Mouse (Mus musculus): ENCODE measurements around the gene Rgs6. TPM values are rescaled to one million over a fixed set of nuclear protein-coding genes. Genes with fewer than 3 reads are reported as not detected.

The Rgs6 gene
- polyA plus RNA-seq, 1 experiment from 2014 or later = 1.8 TPM

DNA sequence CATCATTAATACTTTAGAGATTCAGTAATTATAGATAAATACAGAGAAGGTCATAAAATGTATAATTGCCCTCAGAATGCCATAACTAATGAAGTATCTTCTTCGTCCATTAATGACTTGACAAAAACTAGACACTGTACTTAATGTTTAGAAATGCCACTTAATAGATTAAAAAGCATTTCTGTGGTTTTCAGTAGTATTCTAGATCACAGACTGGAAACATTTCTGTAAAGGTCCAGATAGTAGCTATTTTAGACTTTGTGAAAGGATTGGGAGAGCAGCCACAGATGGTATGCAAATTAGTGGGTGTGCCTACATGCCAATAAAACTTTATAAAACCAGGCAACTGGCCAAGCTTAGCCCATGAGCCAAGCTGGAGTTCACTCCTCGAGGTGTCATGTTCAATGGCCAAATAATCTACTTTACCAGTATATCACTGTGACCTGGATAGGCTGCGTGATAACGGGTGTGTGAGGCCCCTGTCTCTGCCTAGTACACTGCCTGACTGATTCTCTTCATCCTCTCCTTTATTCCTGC lies 82.2 kb downstream of the Rgs6 start:
- Histone ChIP-seq H3K27ac (no peak overlapping the region), H3K9me3 (no peaks in the 10 kb centered on the region), H3K9ac (no peak overlapping the region), H3K4me3 (replicated peaks) (no peak overlapping the region), H3K36me3 (replicated peaks) (no peaks in the 10 kb centered on the region), H3K27me3 (no peaks in the 10 kb centered on the region), H3K4me1 (peaks cover 3% of the 10 kb centered on the region; the same call in 1 of the 2 replicates), H3K4me2 (no peak overlapping the region)
- 80% methylated on average over 4 of the region's 4 CpGs for WGBS
- no peak for ATAC-seq (ENCODE audit: low FRiP score)

DNA sequence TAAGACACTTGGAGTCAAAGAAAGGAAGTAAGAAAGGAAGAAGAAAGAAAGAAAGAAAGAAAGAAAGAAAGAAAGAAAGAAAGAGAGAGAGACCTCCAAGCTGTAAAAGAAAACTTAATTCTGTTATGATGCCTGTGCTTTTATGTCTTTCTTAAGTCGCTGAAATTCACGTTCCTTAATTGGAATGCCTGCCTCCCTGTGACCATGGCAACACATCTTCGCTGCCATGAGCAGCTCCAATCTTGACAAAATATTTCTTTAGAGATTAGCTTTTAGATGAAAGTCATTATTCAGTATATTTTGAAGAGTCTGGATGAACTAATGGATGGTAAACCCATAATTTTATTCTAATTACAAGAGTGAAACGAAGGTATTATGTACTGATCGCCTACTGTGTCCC lies 83.5 kb downstream of the Rgs6 start:
- H3K36me3 ChIP-seq (replicated peaks) = no peaks in the 10 kb centered on the region

DNA sequence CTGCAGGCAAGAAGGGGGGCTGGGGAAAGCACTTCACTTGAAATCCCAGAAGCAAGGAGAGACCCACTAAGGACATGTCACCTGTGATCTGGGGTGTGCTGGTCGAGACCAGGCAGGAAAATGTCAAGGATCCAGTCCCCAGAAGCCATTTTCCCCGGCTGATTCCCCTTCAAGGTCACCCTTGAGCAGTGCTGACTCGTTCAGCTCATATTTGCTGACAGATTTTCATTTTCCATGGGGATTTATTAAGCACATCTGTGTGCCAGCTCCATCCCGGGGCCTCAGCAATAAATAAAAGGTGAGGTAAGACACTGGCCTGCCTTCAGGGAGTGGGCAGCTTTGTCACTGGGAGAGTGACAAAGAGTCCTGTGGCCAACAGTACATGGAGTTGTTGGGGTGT lies 87.0 kb downstream of the Rgs6 start:
- H3K9me3 ChIP-seq = no peaks in the 10 kb centered on the region
- 83% methylated on average over 4 of the region's 4 CpGs for WGBS

More for the DNA sequence above, 83.5 kb downstream of the Rgs6 start:
- no peak overlapping the region for H3K27ac ChIP-seq
- no peaks in the 10 kb centered on the region for H3K9me3 ChIP-seq
- WGBS = 62% methylated on average over 5 of the region's 5 CpGs
- H3K27me3 ChIP-seq = no peaks in the 10 kb centered on the region
- peaks cover 7% of the 10 kb centered on the region; the same call in 1 of the 2 replicates for H3K4me1 ChIP-seq
- no peak for ATAC-seq (ENCODE audit: low FRiP score)
- H3K4me2 ChIP-seq = no peak overlapping the region
- H3K4me3 ChIP-seq (replicated peaks) = no peak overlapping the region
- H3K9ac ChIP-seq = no peak overlapping the region

DNA sequence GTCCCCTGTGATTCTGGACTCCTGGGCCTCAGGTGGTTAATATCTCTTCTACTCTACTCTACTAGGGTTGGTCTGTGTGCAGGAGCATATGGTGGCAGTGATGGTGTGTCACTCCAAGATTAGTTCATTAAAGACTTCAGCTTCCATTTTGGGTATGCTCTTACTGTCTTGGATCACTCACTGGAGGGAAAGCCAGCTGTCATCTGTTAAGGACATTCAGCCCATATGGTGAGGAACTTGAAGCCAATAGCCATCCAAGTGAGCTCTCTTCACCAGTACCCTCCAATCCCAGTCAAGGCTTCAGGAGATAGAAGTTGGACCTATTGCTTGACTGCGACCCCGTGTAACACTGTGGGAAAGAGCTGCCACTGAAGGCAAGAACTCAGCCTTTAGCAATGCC lies 98.9 kb downstream of the Rgs6 start:
- H3K4me3 ChIP-seq (replicated peaks) = no peak overlapping the region
- no peaks in the 10 kb centered on the region for H3K27me3 ChIP-seq
- no peaks in the 10 kb centered on the region for H3K9me3 ChIP-seq
- 97% methylated on average over 2 of the region's 2 CpGs for WGBS
- no peak overlapping the region for H3K9ac ChIP-seq
- no peak overlapping the region for H3K4me2 ChIP-seq
- ATAC-seq (ENCODE audit: low FRiP score) = no peak
- H3K36me3 ChIP-seq (replicated peaks) = no peaks in the 10 kb centered on the region
- no peaks in the 10 kb centered on the region for H3K4me1 ChIP-seq
- no peak overlapping the region for H3K27ac ChIP-seq

More for the DNA sequence above, 87.0 kb downstream of the Rgs6 start:
- H3K4me1 ChIP-seq = peaks cover 7% of the 10 kb centered on the region; the same call in 1 of the 2 replicates
- H3K27ac ChIP-seq = no peak overlapping the region
- H3K4me3 ChIP-seq (replicated peaks) = no peak overlapping the region
- no peak overlapping the region for H3K4me2 ChIP-seq
- H3K27me3 ChIP-seq = no peaks in the 10 kb centered on the region
- ATAC-seq (ENCODE audit: low FRiP score) = no peak
- H3K36me3 ChIP-seq (replicated peaks) = no peaks in the 10 kb centered on the region
- H3K9ac ChIP-seq = no peak overlapping the region

DNA sequence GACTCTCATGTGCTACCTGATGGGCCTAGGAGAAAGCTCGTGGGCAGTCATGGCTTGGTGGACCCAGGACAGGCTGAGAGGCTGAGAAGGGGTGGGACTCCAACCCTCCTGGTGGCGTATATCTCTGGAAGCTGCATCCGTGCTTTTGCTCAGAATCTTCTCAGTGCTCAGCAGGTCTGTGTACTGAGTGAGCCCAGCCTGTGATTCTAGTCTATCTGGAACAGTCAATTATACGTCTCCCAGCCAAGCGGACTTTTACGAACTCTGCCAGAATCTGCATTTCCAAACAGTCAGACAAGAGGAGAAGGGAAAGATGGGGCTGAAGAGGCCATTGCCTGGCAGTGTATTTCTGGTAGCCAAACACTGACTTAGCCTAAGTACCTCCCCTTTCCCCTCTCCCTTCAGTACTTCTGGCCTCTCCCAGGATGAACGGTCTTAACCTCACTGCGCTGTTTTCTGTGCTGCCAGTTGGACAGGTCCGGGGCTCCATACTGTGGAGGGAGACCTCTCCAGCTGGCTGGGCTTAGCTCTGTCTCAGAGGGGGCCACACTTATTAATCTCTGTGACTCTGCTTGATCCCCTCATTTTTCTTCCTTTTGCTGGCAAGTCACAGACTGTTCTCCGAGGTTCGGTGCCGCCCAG lies 110.9 kb downstream of the Rgs6 start:
- Histone ChIP-seq H3K27me3 (no peaks in the 10 kb centered on the region), H3K9me3 (no peaks in the 10 kb centered on the region), H3K4me1 (no peaks in the 10 kb centered on the region), H3K9ac (no peak overlapping the region), H3K4me2 (no peak overlapping the region), H3K27ac (no peak overlapping the region), H3K36me3 (replicated peaks) (no peaks in the 10 kb centered on the region), H3K4me3 (replicated peaks) (no peak overlapping the region)
- 83% methylated on average over 12 of the region's 12 CpGs for WGBS
- no peak for ATAC-seq (ENCODE audit: low FRiP score)

DNA sequence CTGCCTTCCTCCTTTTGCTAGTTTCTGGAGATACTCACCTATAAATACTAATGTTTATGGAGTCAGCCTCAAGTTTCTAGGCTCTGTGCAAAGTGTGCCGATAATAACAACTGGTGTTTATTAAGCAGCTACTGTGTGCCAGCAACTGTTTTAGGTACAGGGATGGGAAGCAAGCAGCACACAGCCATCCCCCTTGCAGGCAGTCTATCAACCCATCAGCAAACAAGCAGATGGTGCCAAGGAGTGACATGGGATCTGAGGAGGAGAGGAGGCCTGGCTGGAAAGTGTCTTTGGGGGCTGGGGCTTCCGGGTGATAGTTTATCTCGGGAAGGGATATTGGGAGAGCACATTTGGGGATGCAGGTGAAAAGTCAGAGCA lies 111.4 kb downstream of the Rgs6 start:
- Histone ChIP-seq H3K9me3 (no peaks in the 10 kb centered on the region), H3K36me3 (replicated peaks) (no peaks in the 10 kb centered on the region), H3K4me2 (no peak overlapping the region), H3K4me1 (no peaks in the 10 kb centered on the region), H3K9ac (no peak overlapping the region), H3K4me3 (replicated peaks) (no peak overlapping the region), H3K27me3 (no peaks in the 10 kb centered on the region), H3K27ac (no peak overlapping the region)
- ATAC-seq (ENCODE audit: low FRiP score) = no peak
- 89% methylated on average over 3 of the region's 3 CpGs for WGBS

DNA sequence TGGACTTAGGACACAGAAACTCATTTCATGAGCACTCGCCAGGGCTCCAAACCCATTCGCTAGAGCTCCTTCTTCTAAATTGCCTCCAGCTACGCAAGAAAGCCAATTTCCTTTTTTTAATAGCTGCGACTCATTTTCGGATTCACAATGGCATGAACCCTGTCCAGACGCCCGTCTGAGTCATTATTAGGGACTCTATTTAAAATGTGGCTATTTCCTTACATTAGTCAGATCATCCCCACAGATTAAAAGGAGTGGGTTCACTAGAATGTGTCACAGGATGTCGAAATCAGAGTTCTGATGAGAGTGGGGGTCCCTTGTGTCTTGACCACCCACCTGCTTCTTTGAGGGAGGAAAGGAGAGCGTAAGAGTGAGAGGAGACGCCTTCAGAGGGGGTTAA lies 112.1 kb downstream of the Rgs6 start:
- Histone ChIP-seq H3K27ac (no peak overlapping the region), H3K9ac (no peak overlapping the region), H3K36me3 (replicated peaks) (no peaks in the 10 kb centered on the region), H3K27me3 (no peaks in the 10 kb centered on the region), H3K4me3 (replicated peaks) (no peak overlapping the region), H3K4me1 (no peaks in the 10 kb centered on the region), H3K9me3 (no peaks in the 10 kb centered on the region), H3K4me2 (no peak overlapping the region)
- ATAC-seq (ENCODE audit: low FRiP score) = no peak
- WGBS = 79% methylated on average over 10 of the region's 10 CpGs

DNA sequence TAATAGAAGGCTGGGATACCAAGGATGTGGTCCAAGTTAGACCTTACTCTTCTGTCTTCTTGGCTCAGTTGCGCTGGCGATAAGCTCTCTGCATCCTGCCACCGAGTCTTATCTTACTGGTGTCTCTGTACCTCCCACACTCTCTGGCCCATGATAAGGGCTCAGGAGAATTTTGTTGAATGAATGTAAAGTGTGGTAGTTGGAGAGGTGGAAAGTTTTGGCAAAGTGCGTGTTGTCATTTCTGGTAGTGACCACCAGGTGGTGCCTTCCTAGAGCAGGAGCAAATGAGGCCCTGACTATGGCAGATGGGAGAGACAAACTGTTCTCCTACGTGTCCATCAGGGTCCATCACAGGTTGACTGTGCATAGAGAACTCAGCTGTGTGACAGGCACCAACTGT lies 112.7 kb downstream of the Rgs6 start:
- no peak overlapping the region for H3K4me3 ChIP-seq (replicated peaks)
- no peaks in the 10 kb centered on the region for H3K36me3 ChIP-seq (replicated peaks)
- no peak overlapping the region for H3K27ac ChIP-seq
- 64% methylated on average over 5 of the region's 5 CpGs for WGBS
- H3K27me3 ChIP-seq = no peaks in the 10 kb centered on the region
- ATAC-seq (ENCODE audit: low FRiP score) = no peak
- H3K9ac ChIP-seq = no peak overlapping the region
- no peak overlapping the region for H3K4me2 ChIP-seq
- no peaks in the 10 kb centered on the region for H3K4me1 ChIP-seq
- no peaks in the 10 kb centered on the region for H3K9me3 ChIP-seq

DNA sequence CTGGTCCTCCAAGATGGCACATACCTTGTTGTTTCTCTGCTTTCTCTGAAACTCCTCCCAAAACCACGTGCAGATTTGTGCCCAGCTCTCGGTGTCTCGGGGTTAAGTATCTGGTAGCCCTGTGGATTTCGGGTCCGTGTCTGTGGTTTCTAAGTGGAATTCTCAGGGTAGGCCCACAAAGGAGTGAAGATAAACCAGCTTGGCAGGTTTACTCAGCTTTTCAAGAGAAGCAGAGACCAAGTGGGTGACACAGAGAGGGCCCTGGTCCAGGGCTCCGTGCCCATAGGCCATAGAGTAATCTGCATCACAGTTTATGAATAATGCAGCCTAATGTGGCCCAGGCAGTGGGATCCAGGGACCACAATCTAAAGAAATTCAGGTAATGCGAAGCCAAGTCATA lies 113.3 kb downstream of the Rgs6 start:
- WGBS = 83% methylated on average over 7 of the region's 7 CpGs
- ATAC-seq (ENCODE audit: low FRiP score) = no peak
- Histone ChIP-seq H3K4me1 (no peaks in the 10 kb centered on the region), H3K9ac (no peak overlapping the region), H3K9me3 (no peaks in the 10 kb centered on the region), H3K27ac (no peak overlapping the region), H3K4me3 (replicated peaks) (no peak overlapping the region), H3K27me3 (no peaks in the 10 kb centered on the region), H3K36me3 (replicated peaks) (no peaks in the 10 kb centered on the region), H3K4me2 (no peak overlapping the region)

DNA sequence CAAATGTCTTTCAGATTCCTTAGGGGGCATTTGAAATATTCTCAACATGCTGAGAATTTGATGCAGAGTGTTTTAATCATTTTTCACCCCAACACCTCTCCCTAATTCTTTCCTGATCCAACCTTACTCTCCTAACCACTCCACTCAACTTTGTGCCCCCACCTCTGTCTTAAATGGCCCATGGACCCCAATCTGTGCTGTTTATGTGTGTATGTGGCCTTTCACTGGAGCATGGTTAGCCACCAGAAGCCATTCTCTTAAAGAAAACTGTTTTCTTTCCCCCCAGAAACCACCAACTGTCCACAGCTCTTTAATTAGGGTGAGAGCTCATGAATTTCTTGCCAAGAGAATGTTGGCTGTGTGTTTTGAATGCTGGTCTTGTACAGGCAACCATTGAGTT lies 122.3 kb downstream of the Rgs6 start:
- H3K4me3 ChIP-seq (replicated peaks) = no peak overlapping the region

DNA sequence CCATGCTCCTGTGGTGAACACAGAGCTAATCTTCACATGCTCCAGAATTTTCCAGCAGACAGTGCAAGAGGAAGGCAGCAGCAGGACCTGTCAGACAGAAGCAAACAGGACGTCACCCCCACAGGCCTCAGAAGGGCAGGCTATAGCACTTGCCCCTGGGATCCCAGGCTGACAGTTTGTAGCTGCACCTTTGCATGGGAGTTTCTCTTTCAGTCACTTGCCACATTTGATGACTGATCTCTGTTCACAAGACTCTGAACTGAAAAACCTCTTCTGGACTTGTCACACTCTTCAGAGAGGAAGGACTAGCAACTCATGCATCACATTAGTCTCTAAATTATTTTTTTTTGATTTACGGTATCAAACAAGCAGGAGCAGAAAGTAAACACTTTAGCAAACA lies 126.2 kb downstream of the Rgs6 start:
- Histone ChIP-seq H3K4me2 (no peak overlapping the region), H3K36me3 (replicated peaks) (no peaks in the 10 kb centered on the region), H3K9ac (no peak overlapping the region), H3K4me3 (replicated peaks) (no peak overlapping the region), H3K27ac (no peak overlapping the region), H3K9me3 (no peaks in the 10 kb centered on the region), H3K4me1 (no peaks in the 10 kb centered on the region), H3K27me3 (no peaks in the 10 kb centered on the region)
- ATAC-seq (ENCODE audit: low FRiP score) = no peak
- 81% methylated on average over 2 of the region's 2 CpGs for WGBS

More for the DNA sequence above, 122.3 kb downstream of the Rgs6 start:
- Histone ChIP-seq H3K27me3 (no peaks in the 10 kb centered on the region), H3K9ac (no peak overlapping the region), H3K4me1 (no peaks in the 10 kb centered on the region), H3K27ac (no peak overlapping the region), H3K9me3 (no peaks in the 10 kb centered on the region), H3K36me3 (replicated peaks) (no peaks in the 10 kb centered on the region), H3K4me2 (no peak overlapping the region)
- ATAC-seq (ENCODE audit: low FRiP score) = no peak

DNA sequence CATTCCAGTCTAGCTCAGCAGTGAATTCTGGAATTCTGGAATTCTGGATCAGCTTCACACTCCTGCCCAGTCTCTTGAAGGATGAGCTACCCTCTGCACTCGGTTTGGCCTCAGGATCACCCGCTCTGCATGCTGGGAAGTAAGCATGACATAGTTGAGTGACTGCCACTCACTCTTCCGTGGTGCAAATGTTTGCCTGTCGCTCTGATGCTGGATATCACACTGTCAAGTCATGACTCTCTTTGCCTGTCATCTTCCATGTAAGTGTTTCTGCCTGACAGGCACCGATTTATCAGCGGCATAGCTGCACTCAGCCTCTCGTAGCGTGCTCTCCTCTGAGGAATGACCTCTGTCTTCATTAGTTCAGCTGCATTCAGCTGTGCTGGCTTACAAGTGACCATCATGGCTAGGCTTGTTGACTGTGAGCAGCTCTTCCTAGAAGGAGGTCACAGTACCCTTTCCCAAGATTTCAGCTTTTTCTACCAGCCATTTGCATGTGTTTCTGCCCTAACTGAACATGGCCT lies 135.0 kb downstream of the Rgs6 start:
- WGBS = 97% methylated on average over 8 of the region's 8 CpGs
- H3K27me3 ChIP-seq = no peaks in the 10 kb centered on the region
- no peak for ATAC-seq (ENCODE audit: low FRiP score)
- no peaks in the 10 kb centered on the region for H3K36me3 ChIP-seq (replicated peaks)
- no peaks in the 10 kb centered on the region for H3K4me1 ChIP-seq
- no peak overlapping the region for H3K4me3 ChIP-seq (replicated peaks)
- H3K9ac ChIP-seq = no peak overlapping the region
- no peak overlapping the region for H3K4me2 ChIP-seq
- H3K27ac ChIP-seq = no peak overlapping the region
- H3K9me3 ChIP-seq = no peaks in the 10 kb centered on the region

DNA sequence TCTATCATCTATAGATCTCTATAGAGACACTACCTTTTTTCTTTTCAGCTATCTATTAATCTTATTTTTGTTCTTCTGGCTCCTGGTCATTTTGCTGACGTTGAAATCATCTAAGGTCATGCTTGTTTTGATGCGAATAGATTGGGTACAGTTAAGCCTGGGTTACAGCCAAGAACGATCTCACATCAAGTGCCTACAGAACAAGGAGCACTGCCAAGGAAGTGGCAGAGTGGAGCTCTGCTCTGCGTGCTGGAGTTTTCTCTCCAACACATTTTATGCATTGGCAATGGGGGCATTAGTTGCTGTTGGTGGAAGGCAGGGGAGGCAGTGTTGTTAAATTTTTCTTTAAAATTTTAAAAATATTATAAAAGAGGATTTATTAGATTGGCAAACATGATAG lies 138.2 kb downstream of the Rgs6 start:
- Histone ChIP-seq H3K9me3 (no peaks in the 10 kb centered on the region), H3K4me1 (no peaks in the 10 kb centered on the region), H3K9ac (no peak overlapping the region), H3K36me3 (replicated peaks) (no peaks in the 10 kb centered on the region), H3K4me3 (replicated peaks) (no peak overlapping the region), H3K27ac (no peak overlapping the region), H3K27me3 (no peaks in the 10 kb centered on the region), H3K4me2 (no peak overlapping the region)
- 93% methylated on average over 4 of the region's 4 CpGs for WGBS
- no peak for ATAC-seq (ENCODE audit: low FRiP score)

All from forebrain, embryonic 12.5 days (tissue).